9 mouse cellular contexts compared by ENCODE assay signal in genomic region chr14:96518151-96518953, GRCm38 (mm10). TPM values are rescaled to one million over a fixed set of nuclear protein-coding genes. Genes with fewer than 3 reads are reported as not detected.
DNase-seq lines count a peak whose midpoint lies in the region; ATAC-seq and TF ChIP-seq lines count a peak whose summit lies in the region.
"Had no signal": no experiment of that assay in that cellular context is flagged by ENCODE, and none has a peak within 500 bp of the region (broad histone marks: within the 10 kb centered on the region; RNA-seq: fewer than 3 reads in every experiment).

No protein-coding gene starts in this region.

- DNase-seq in kidney, postnatal 14 days: no peak
- peak; percentile 76 for DNase-seq in brain, embryonic 14.5 days (ENCODE audit: low read depth)
- peak; percentile 66 for DNase-seq in forebrain, postnatal 0 days
- DNase-seq in limb, embryonic 11.5 days (ENCODE audit: low spot score): peak; percentile 56
- DNase-seq in retina, postnatal 7 days (ENCODE audit: low read depth, low spot score): peak; percentile 28
- DNase-seq in gastrocnemius, postnatal 4 days (ENCODE audit: low spot score in 2 of 2): no peak
- no peak for DNase-seq in adrenal gland, postnatal 36 days

- TF ChIP-seq CTCF in brain, embryonic 14.5 days (IDR thresholded peaks at IDR 0.05; ENCODE audit: borderline replicate concordance, extremely low read depth, insufficient read depth, insufficient read length): no peak
- TF ChIP-seq CTCF in forebrain, postnatal 0 days (IDR thresholded peaks at IDR 0.05; ENCODE audit: low read depth): no peak

- H3K9me3 ChIP-seq in kidney, embryonic 14.5 days (ENCODE audit: control insufficient read depth, low read length): no peaks in the 10 kb centered on the region
- no peaks in the 10 kb centered on the region for H3K9me3 ChIP-seq in forebrain, postnatal 0 days (ENCODE audit: low read length)
- H3K9me3 ChIP-seq in limb, embryonic 11.5 days (ENCODE audit: control insufficient read depth, low read length): no peaks in the 10 kb centered on the region

- H3K4me2 ChIP-seq in kidney, embryonic 14.5 days (replicated peaks; ENCODE audit: low read depth, low read length): peak overlapping the region; percentile 93
- H3K4me2 ChIP-seq in forebrain, postnatal 0 days (ENCODE audit: low read depth): peak overlapping the region; percentile 94
- peak overlapping the region; percentile 89 for H3K4me2 ChIP-seq in limb, embryonic 11.5 days (ENCODE audit: low read depth, severe bottlenecking)

- peak overlapping the region; percentile 28; the same call in 1 of the 2 replicates for H3K9ac ChIP-seq in kidney, embryonic 14.5 days (ENCODE audit: low read depth, low read length)
- H3K9ac ChIP-seq in forebrain, postnatal 0 days: peak overlapping the region; percentile 68
- peak overlapping the region; percentile 22 for H3K9ac ChIP-seq in limb, embryonic 11.5 days (ENCODE audit: low read length)

- WGBS in kidney, embryonic 14.5 days: 1% methylated on average over 35 of the region's 35 CpGs
- WGBS in forebrain, postnatal 0 days: 2% methylated on average over 35 of the region's 35 CpGs
- WGBS in limb, embryonic 11.5 days: 2% methylated on average over 35 of the region's 35 CpGs

- TF ChIP-seq POLR2A in brain, embryonic 14.5 days (IDR thresholded peaks at IDR 0.05; ENCODE audit: borderline replicate concordance, extremely low read depth, insufficient read depth, insufficient read length, poor library complexity, severe bottlenecking): no peak

- peak; percentile 93 for ATAC-seq in kidney, embryonic 14.5 days (ENCODE audit: low FRiP score, low TSS enrichment)
- peak; percentile 88 for ATAC-seq in forebrain, postnatal 0 days
- peak; percentile 66; the same call in 1 of the 2 replicates for ATAC-seq in limb, embryonic 11.5 days (ENCODE audit: insufficient number of reproducible peaks, low FRiP score, low TSS enrichment, low read depth)

- peaks cover 19% of the 10 kb centered on the region for H3K27me3 ChIP-seq in kidney, embryonic 14.5 days (ENCODE audit: control insufficient read depth, insufficient read depth, low read length)
- no peaks in the 10 kb centered on the region for H3K27me3 ChIP-seq in forebrain, postnatal 0 days (ENCODE audit: insufficient read depth, low read length)
- H3K27me3 ChIP-seq in limb, embryonic 11.5 days (ENCODE audit: control insufficient read depth, insufficient read depth, low read length): peaks cover 10% of the 10 kb centered on the region

- H3K4me1 ChIP-seq in kidney, embryonic 14.5 days (ENCODE audit: control insufficient read depth, insufficient read depth, low read length): peaks cover 7% of the 10 kb centered on the region
- H3K4me1 ChIP-seq in forebrain, postnatal 0 days (ENCODE audit: insufficient read depth): peaks cover 7% of the 10 kb centered on the region; the same call in 1 of the 2 replicates
- peaks cover 3% of the 10 kb centered on the region; the same call in 1 of the 2 replicates for H3K4me1 ChIP-seq in limb, embryonic 11.5 days (ENCODE audit: control insufficient read depth, insufficient read depth, low read length)

- H3K36me3 ChIP-seq in kidney, embryonic 14.5 days (ENCODE audit: control insufficient read depth, insufficient read depth, low read length): no peaks in the 10 kb centered on the region
- H3K36me3 ChIP-seq in forebrain, postnatal 0 days (ENCODE audit: insufficient read depth): no peaks in the 10 kb centered on the region
- no peaks in the 10 kb centered on the region for H3K36me3 ChIP-seq in limb, embryonic 11.5 days (ENCODE audit: control insufficient read depth, insufficient read depth, low read length)

- peak overlapping the region; percentile 44 for H3K4me3 ChIP-seq in kidney, embryonic 14.5 days (ENCODE audit: low read length)
- peak overlapping the region; percentile 61 for H3K4me3 ChIP-seq in forebrain, postnatal 0 days (ENCODE audit: low read depth, low read length)
- H3K4me3 ChIP-seq in limb, embryonic 11.5 days (ENCODE audit: low read depth, low read length): peak overlapping the region; percentile 38

- H3K27ac ChIP-seq in kidney, embryonic 14.5 days (ENCODE audit: low read depth, low read length): no peak overlapping the region
- H3K27ac ChIP-seq in forebrain, postnatal 0 days (ENCODE audit: low read depth, low read length): peak overlapping the region; percentile 17; the same call in 1 of the 2 replicates
- H3K27ac ChIP-seq in limb, embryonic 11.5 days (replicated peaks; ENCODE audit: low read depth, low read length): no peak overlapping the region

RNA-seq across cellular contexts. Expression of gene Klhl1, which starts 0.6 kb away (rescaled TPM):
- not detected in 2 replicates for polyA plus RNA-seq in kidney, embryonic 14.5 days (2014; fragmentation: Nextera tagmentation; extraction: Ambion mirVana)
- polyA plus RNA-seq in brain, embryonic 14.5 days (2012; rRNA removed): 4.0 and 6.3 TPM in 2 replicates
- total RNA-seq in forebrain, postnatal 0 days (2014; rRNA removed): 6.5 and 7.3 TPM in 2 replicates
- polyA plus RNA-seq in forebrain, postnatal 0 days (2015; fragmentation: Nextera tagmentation; extraction: Ambion mirVana): 2.8 and 2.9 TPM in 2 replicates
- polyA plus RNA-seq in limb, embryonic 11.5 days (2014; fragmentation: Nextera tagmentation; extraction: Ambion mirVana): not detected in 2 replicates
- not detected for total RNA-seq in gastrocnemius, postnatal 4 days (2021)
- total RNA-seq in adrenal gland, postnatal 36 days (2021): not detected
- total RNA-seq: liver, adult 2 months had no signal
- polyA plus RNA-seq: liver, adult 2 months had no signal

Comparison
In these comparisons a context has a peak if more than half of its experiments do, and no peak if none do; other contexts are left out.
1. DNase-seq: peak in brain, embryonic 14.5 days (single experiment), forebrain, postnatal 0 days (single experiment), limb, embryonic 11.5 days (single experiment) and retina, postnatal 7 days (single experiment); none in kidney, postnatal 14 days (single experiment), gastrocnemius, postnatal 4 days (0 of 2) and adrenal gland, postnatal 36 days (0 of 2).
2. Peak in every context shown above with its lines, with median percentiles within 50 percentile points of each other: ATAC-seq, H3K4me2 ChIP-seq, H3K4me3 ChIP-seq and H3K9ac ChIP-seq.